Mouse (Mus musculus): ENCODE results near the gene 9530068E07Rik. TPM values are rescaled to one million over a fixed set of nuclear protein-coding genes. Genes with fewer than 3 reads are reported as not detected.

9530068E07Rik gene
- polyA plus RNA-seq, 1 experiment: 79.1 TPM

- Histone ChIP-seq H3K4me3 (ENCODE audit: insufficient read depth, low read length) (no peak overlapping the region), H3K27ac (ENCODE audit: insufficient read depth, low read length) (no peak overlapping the region), H3K4me1 (ENCODE audit: control insufficient read depth, insufficient read depth, low read length) (no peaks in the 10 kb centered on the region)
- TF ChIP-seq CTCF (IDR thresholded peaks at IDR 0.05; ENCODE audit: extremely low read depth, insufficient read depth, low read length) (no peak), POLR2A (IDR thresholded peaks at IDR 0.05; ENCODE audit: extremely low read depth, insufficient read depth, low read length) (no peak)
Measured at GRCm38 (mm10) chr11:52418358-52418757, 22.1 kb downstream of the 9530068E07Rik start.

GRCm38 (mm10) chr11:52419246-52419645, 23.0 kb downstream of the 9530068E07Rik start:
- Histone ChIP-seq H3K27ac (ENCODE audit: insufficient read depth, low read length) (no peak overlapping the region), H3K4me1 (ENCODE audit: control insufficient read depth, insufficient read depth, low read length) (no peaks in the 10 kb centered on the region), H3K4me3 (ENCODE audit: insufficient read depth, low read length) (no peak overlapping the region)
- no peak for TF ChIP-seq CTCF (IDR thresholded peaks at IDR 0.05; ENCODE audit: extremely low read depth, insufficient read depth, low read length)

- no peak overlapping the region for H3K4me3 ChIP-seq (ENCODE audit: insufficient read depth, low read length)
- no peaks in the 10 kb centered on the region for H3K4me1 ChIP-seq (ENCODE audit: control insufficient read depth, insufficient read depth, low read length)
- TF ChIP-seq CTCF (IDR thresholded peaks at IDR 0.05; ENCODE audit: extremely low read depth, insufficient read depth, low read length): no peak
- TF ChIP-seq POLR2A (IDR thresholded peaks at IDR 0.05; ENCODE audit: extremely low read depth, insufficient read depth, low read length): no peak
- no peak overlapping the region for H3K27ac ChIP-seq (ENCODE audit: insufficient read depth, low read length)
Measured at GRCm38 (mm10) chr11:52419861-52420260, 23.6 kb downstream of the 9530068E07Rik start.

GRCm38 (mm10) chr11:52420296-52421052, 24.2 kb downstream of the 9530068E07Rik start:
- H3K27ac ChIP-seq (ENCODE audit: insufficient read depth, low read length): no peak overlapping the region
- TF ChIP-seq POLR2A (IDR thresholded peaks at IDR 0.05; ENCODE audit: extremely low read depth, insufficient read depth, low read length) (no peak), CTCF (IDR thresholded peaks at IDR 0.05; ENCODE audit: extremely low read depth, insufficient read depth, low read length) (no peak)
- no peak overlapping the region for H3K4me3 ChIP-seq (ENCODE audit: insufficient read depth, low read length)
- no peaks in the 10 kb centered on the region for H3K4me1 ChIP-seq (ENCODE audit: control insufficient read depth, insufficient read depth, low read length)

- TF ChIP-seq CTCF (IDR thresholded peaks at IDR 0.05; ENCODE audit: extremely low read depth, insufficient read depth, low read length) (peak; percentile 74), POLR2A (IDR thresholded peaks at IDR 0.05; ENCODE audit: extremely low read depth, insufficient read depth, low read length) (no peak)
- Histone ChIP-seq H3K27ac (ENCODE audit: insufficient read depth, low read length) (no peak overlapping the region), H3K4me3 (ENCODE audit: insufficient read depth, low read length) (no peak overlapping the region), H3K4me1 (ENCODE audit: control insufficient read depth, insufficient read depth, low read length) (no peaks in the 10 kb centered on the region)
Measured at GRCm38 (mm10) chr11:52421053-52421778, 25.0 kb downstream of the 9530068E07Rik start.

GRCm38 (mm10) chr11:52429440-52429839, 33.2 kb downstream of the 9530068E07Rik start:
- no peaks in the 10 kb centered on the region; the same call in 1 of the 2 replicates for H3K4me1 ChIP-seq (ENCODE audit: control insufficient read depth, insufficient read depth, low read length)
- no peak overlapping the region for H3K27ac ChIP-seq (ENCODE audit: insufficient read depth, low read length)
- TF ChIP-seq CTCF (IDR thresholded peaks at IDR 0.05; ENCODE audit: extremely low read depth, insufficient read depth, low read length) (no peak), POLR2A (IDR thresholded peaks at IDR 0.05; ENCODE audit: extremely low read depth, insufficient read depth, low read length) (no peak)
- H3K4me3 ChIP-seq (ENCODE audit: insufficient read depth, low read length): no peak overlapping the region

- no peak for TF ChIP-seq CTCF (IDR thresholded peaks at IDR 0.05; ENCODE audit: extremely low read depth, insufficient read depth, low read length)
- TF ChIP-seq POLR2A (IDR thresholded peaks at IDR 0.05; ENCODE audit: extremely low read depth, insufficient read depth, low read length): no peak
- H3K4me1 ChIP-seq (ENCODE audit: control insufficient read depth, insufficient read depth, low read length): no peaks in the 10 kb centered on the region; the same call in 1 of the 2 replicates
- no peak overlapping the region for H3K4me3 ChIP-seq (ENCODE audit: insufficient read depth, low read length)
- no peak overlapping the region for H3K27ac ChIP-seq (ENCODE audit: insufficient read depth, low read length)
Measured at GRCm38 (mm10) chr11:52431594-52431993, 35.4 kb downstream of the 9530068E07Rik start.

GRCm38 (mm10) chr11:52432148-52432547, 35.9 kb downstream of the 9530068E07Rik start:
- H3K27ac ChIP-seq (ENCODE audit: insufficient read depth, low read length): no peak overlapping the region
- peaks cover 1% of the 10 kb centered on the region; the same call in 1 of the 2 replicates for H3K4me1 ChIP-seq (ENCODE audit: control insufficient read depth, insufficient read depth, low read length)
- no peak overlapping the region for H3K4me3 ChIP-seq (ENCODE audit: insufficient read depth, low read length)
- TF ChIP-seq CTCF (IDR thresholded peaks at IDR 0.05; ENCODE audit: extremely low read depth, insufficient read depth, low read length) (no peak), POLR2A (IDR thresholded peaks at IDR 0.05; ENCODE audit: extremely low read depth, insufficient read depth, low read length) (no peak)

- Histone ChIP-seq H3K4me3 (ENCODE audit: insufficient read depth, low read length) (no peak overlapping the region), H3K4me1 (ENCODE audit: control insufficient read depth, insufficient read depth, low read length) (peaks cover 4% of the 10 kb centered on the region; the same call in 1 of the 2 replicates), H3K27ac (ENCODE audit: insufficient read depth, low read length) (no peak overlapping the region)
- TF ChIP-seq CTCF (IDR thresholded peaks at IDR 0.05; ENCODE audit: extremely low read depth, insufficient read depth, low read length): no peak
- TF ChIP-seq POLR2A (IDR thresholded peaks at IDR 0.05; ENCODE audit: extremely low read depth, insufficient read depth, low read length): no peak
Measured at GRCm38 (mm10) chr11:52433076-52433796, 37.0 kb downstream of the 9530068E07Rik start.
